Mouse (Mus musculus): ENCODE data around the gene Yipf3. TPM values are rescaled to one million over a fixed set of nuclear protein-coding genes. Genes with fewer than 3 reads are reported as not detected.

Gene Yipf3
- polyA plus RNA-seq, 1 experiment: 8.0 TPM

DNA sequence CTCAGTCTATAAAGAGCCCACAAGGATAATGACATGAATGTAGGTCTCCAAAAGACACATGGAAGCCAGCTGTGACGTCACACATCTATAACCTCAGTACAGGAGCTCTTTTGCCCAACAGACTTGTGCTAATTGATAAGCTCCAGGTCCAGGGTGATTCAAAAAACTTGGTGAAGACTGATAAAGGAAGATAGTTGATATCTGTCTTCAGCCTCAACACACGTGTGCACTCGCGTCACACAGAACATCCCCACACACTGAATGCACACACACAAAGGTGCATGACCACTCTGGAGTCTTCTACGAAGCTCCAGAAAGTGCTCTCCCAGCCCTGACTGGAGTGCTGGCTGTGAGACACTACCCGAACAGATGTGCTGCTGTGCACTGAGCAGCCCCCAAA, 10.8 kb upstream of the Yipf3 start:
- H3K4me1 ChIP-seq (ENCODE audit: control insufficient read depth): peaks cover 23% of the 10 kb centered on the region
- H3K9me3 ChIP-seq (ENCODE audit: control insufficient read depth, low read length): no peaks in the 10 kb centered on the region
- no peak overlapping the region for H3K4me3 ChIP-seq (replicated peaks)
- peaks cover 93% of the 10 kb centered on the region for H3K36me3 ChIP-seq (ENCODE audit: control insufficient read depth)
- H3K27me3 ChIP-seq (ENCODE audit: control insufficient read depth): no peaks in the 10 kb centered on the region
- TF ChIP-seq GATA1 (IDR thresholded peaks at IDR 0.05; ENCODE audit: low read length) (no peak), TAL1 (IDR thresholded peaks at IDR 0.05; ENCODE audit: low read length) (no peak)

DNA sequence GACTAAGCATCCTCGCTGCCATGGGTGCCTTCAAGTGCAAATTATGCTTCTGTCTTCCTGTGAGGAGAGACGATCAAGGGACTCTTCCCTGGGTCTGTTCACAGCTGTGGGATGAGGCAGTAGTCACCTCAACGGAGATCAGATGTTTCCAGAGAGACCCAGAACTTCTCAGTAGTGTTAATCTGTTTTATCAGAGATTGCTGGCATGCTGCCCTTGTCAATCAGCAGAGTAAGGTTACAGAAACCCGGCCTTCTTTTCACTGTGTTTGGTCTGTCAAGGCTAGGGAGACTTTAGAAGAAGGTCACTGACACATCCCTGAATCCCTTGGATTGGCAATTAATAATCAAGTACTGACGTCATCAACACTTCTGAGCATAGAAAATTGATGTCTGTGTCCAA, 10.4 kb upstream of the Yipf3 start:
- no peak for TF ChIP-seq GATA1 (IDR thresholded peaks at IDR 0.05; ENCODE audit: low read length)
- no peak for TF ChIP-seq TAL1 (IDR thresholded peaks at IDR 0.05; ENCODE audit: low read length)
- H3K36me3 ChIP-seq (ENCODE audit: control insufficient read depth): peaks cover 93% of the 10 kb centered on the region
- peaks cover 23% of the 10 kb centered on the region for H3K4me1 ChIP-seq (ENCODE audit: control insufficient read depth)
- H3K9me3 ChIP-seq (ENCODE audit: control insufficient read depth, low read length): no peaks in the 10 kb centered on the region
- H3K4me3 ChIP-seq (replicated peaks): no peak overlapping the region
- no peaks in the 10 kb centered on the region for H3K27me3 ChIP-seq (ENCODE audit: control insufficient read depth)

DNA sequence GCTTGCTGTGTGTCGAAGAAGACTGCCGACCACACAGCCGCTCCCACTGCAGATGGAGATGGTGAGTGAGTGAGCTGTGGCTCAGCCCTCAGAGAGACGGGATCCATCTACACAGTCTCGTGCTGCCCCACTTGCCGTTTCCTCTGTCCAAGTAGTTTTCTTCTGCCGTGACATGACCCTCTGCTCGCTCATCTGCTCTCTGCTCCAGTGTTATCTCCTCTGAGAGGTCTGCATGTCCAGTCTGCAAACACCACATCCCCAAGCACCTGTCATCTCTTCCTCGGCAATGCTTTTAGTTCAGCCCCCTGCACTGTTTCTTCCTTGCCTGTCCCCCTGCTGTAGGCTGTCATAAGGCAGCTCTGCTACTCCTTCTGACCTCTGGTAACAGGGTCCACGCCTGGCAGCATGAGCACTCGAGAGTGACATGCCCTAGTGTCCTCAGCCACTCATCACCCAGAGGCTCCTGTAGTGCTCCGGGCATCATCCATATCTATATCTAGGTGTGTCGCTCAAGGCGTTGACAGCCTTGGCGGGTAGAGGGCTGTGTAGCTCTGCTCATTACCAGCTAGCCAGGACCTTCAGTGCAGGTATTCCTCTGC, 8.3 kb upstream of the Yipf3 start:
- H3K4me1 ChIP-seq (ENCODE audit: control insufficient read depth): peaks cover 23% of the 10 kb centered on the region
- no peak for TF ChIP-seq GATA1 (IDR thresholded peaks at IDR 0.05; ENCODE audit: low read length)
- TF ChIP-seq TAL1 (IDR thresholded peaks at IDR 0.05; ENCODE audit: low read length): no peak
- H3K36me3 ChIP-seq (ENCODE audit: control insufficient read depth): peaks cover 95% of the 10 kb centered on the region

DNA sequence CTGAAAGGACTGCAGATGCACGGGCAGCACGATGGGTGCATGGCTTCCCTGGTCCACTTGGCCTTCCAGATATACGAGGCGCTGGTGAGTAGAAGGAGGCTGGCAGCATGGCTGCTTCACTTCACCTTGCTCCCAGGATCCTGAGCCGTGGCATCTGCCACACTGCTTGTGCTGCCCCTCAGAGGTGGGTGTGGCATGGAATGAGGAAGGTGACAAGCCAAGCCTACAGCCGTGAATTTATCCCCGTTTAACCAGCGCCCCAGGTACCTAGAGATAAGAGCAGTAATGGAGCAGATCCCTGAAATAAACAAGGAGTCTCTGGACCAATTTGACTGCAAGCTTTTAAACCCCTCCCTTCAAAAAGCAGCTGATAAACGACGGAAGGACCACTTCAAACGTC, 6.4 kb upstream of the Yipf3 start:
- TF ChIP-seq TAL1 (IDR thresholded peaks at IDR 0.05; ENCODE audit: low read length): no peak
- TF ChIP-seq GATA1 (IDR thresholded peaks at IDR 0.05; ENCODE audit: low read length): no peak
- H3K4me3 ChIP-seq (replicated peaks): no peak overlapping the region
- H3K27me3 ChIP-seq (ENCODE audit: control insufficient read depth): no peaks in the 10 kb centered on the region
- peaks cover 96% of the 10 kb centered on the region for H3K36me3 ChIP-seq (ENCODE audit: control insufficient read depth)
- peaks cover 24% of the 10 kb centered on the region for H3K4me1 ChIP-seq (ENCODE audit: control insufficient read depth)
- H3K9me3 ChIP-seq (ENCODE audit: control insufficient read depth, low read length): no peaks in the 10 kb centered on the region

More for the DNA sequence above, 8.3 kb upstream of the Yipf3 start:
- Histone ChIP-seq H3K27me3 (ENCODE audit: control insufficient read depth) (no peaks in the 10 kb centered on the region), H3K9me3 (ENCODE audit: control insufficient read depth, low read length) (no peaks in the 10 kb centered on the region), H3K4me3 (replicated peaks) (no peak overlapping the region)

DNA sequence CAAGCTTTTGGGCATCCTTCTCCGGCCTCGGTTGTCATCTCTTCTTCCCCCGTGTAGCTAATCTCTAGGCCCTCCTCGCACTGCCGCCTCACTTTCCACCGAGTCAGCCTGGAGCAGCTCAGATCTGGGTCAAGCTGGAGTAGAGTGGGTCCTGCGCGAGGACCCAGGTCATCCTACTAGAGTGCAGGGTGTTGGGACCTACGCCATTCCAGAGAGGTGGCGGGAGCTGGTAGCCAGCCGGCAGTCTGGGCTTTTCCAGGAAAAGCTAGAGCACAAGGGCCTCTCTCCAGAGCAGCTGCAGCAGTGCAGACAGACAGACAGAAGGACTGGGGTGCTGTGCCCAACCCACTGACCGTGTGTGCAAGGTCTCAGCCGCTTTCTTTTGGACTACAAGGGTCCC, 5.6 kb upstream of the Yipf3 start:
- Histone ChIP-seq H3K4me3 (replicated peaks) (no peak overlapping the region), H3K36me3 (ENCODE audit: control insufficient read depth) (peaks cover 93% of the 10 kb centered on the region), H3K27me3 (ENCODE audit: control insufficient read depth) (no peaks in the 10 kb centered on the region), H3K9me3 (ENCODE audit: control insufficient read depth, low read length) (no peaks in the 10 kb centered on the region), H3K4me1 (ENCODE audit: control insufficient read depth) (peaks cover 24% of the 10 kb centered on the region)
- TF ChIP-seq TAL1 (IDR thresholded peaks at IDR 0.05; ENCODE audit: low read length) (no peak), GATA1 (IDR thresholded peaks at IDR 0.05; ENCODE audit: low read length) (no peak)

DNA sequence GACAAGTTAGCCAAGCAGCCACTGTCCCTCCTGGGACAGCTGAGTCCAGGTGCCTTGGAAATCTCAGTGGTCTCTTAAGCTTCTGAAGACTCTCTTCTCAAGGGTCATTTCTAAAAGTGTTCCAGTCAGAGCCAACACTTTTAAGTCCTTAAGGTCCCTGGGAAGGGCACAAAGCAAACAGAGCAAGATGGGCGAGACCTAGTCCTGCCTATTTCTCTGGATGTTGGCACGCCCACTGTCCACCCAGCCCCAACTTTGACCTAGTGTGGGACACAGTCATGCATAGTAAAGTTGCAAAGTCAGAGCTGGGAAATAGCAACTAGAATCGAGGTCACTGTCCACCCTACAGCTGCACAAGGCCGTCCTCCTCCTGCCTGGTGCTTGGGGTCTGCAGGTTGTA, 4.9 kb upstream of the Yipf3 start:
- Histone ChIP-seq H3K36me3 (ENCODE audit: control insufficient read depth) (peaks cover 87% of the 10 kb centered on the region), H3K4me1 (ENCODE audit: control insufficient read depth) (peaks cover 23% of the 10 kb centered on the region), H3K4me3 (replicated peaks) (no peak overlapping the region), H3K27me3 (ENCODE audit: control insufficient read depth) (no peaks in the 10 kb centered on the region), H3K9me3 (ENCODE audit: control insufficient read depth, low read length) (no peaks in the 10 kb centered on the region)
- TF ChIP-seq GATA1 (IDR thresholded peaks at IDR 0.05; ENCODE audit: low read length) (no peak), TAL1 (IDR thresholded peaks at IDR 0.05; ENCODE audit: low read length) (no peak)

DNA sequence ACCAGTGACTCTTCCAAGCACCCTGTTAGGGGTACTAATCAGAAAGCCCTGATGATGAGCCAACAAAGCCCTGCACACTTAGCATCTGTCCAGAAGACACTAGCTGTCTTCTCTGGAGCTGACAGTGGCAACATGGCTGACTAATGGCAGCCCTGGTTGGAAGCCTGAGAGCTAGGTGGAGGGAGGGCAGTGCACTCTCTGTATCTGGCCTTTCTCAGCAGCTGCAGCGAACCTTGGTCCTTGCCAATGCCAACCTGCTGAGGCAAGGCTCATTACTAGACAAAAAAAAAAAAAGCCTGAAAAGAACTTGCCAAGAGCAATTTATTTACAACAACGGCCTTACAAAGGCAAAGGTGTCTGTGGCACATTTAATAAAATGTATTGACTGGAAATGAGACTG, 4.3 kb upstream of the Yipf3 start:
- TF ChIP-seq GATA1 (IDR thresholded peaks at IDR 0.05; ENCODE audit: low read length) (no peak), TAL1 (IDR thresholded peaks at IDR 0.05; ENCODE audit: low read length) (no peak)
- Histone ChIP-seq H3K4me3 (replicated peaks) (no peak overlapping the region), H3K4me1 (ENCODE audit: control insufficient read depth) (peaks cover 25% of the 10 kb centered on the region), H3K9me3 (ENCODE audit: control insufficient read depth, low read length) (no peaks in the 10 kb centered on the region), H3K36me3 (ENCODE audit: control insufficient read depth) (peaks cover 81% of the 10 kb centered on the region), H3K27me3 (ENCODE audit: control insufficient read depth) (no peaks in the 10 kb centered on the region)

DNA sequence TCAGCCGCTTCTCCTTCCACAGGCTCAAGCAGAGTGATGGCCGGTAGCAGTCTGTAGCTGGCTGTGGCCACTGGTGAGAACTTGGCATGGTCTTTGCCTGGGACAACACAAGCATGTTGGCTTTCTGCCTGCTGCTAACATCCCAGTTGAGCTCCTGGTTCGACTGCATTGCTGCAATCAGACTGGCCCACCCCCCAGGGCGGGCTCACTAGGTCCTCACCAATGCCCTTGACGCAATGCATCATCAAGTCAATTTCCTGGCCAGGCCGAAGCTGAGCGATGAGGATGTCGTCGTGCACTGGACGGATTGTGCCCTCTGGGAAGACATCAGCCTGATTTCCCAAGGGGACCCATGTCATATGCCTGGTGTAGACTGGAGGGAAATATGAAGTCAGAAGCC, 3.3 kb upstream of the Yipf3 start:
- Histone ChIP-seq H3K36me3 (ENCODE audit: control insufficient read depth) (peaks cover 81% of the 10 kb centered on the region), H3K4me3 (replicated peaks) (no peak overlapping the region), H3K9me3 (ENCODE audit: control insufficient read depth, low read length) (no peaks in the 10 kb centered on the region), H3K27me3 (ENCODE audit: control insufficient read depth) (no peaks in the 10 kb centered on the region), H3K4me1 (ENCODE audit: control insufficient read depth) (peaks cover 34% of the 10 kb centered on the region)
- no peak for TF ChIP-seq TAL1 (IDR thresholded peaks at IDR 0.05; ENCODE audit: low read length)
- no peak for TF ChIP-seq GATA1 (IDR thresholded peaks at IDR 0.05; ENCODE audit: low read length)

DNA sequence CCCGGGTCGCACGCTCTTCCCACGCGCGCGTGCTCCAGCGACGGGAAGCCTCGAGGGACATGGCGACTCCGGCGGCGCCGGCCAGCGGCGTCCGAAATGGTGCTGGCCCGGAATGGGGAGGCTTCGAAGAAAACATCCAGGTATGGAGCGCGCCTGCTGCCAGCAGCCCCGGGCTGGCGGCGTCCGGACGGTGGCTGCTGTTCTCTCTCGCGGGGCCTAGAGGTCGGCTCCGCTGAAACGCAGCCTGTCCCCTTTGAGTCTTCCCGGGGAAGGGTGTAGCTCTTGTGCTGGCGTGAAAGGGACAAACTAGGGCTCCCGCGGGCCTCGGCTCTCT, 276 bp downstream of the Yipf3 start:
- TF ChIP-seq GATA1 (IDR thresholded peaks at IDR 0.05; ENCODE audit: low read length) (no peak), TAL1 (IDR thresholded peaks at IDR 0.05; ENCODE audit: low read length) (no peak)
- H3K4me3 ChIP-seq (replicated peaks): peak overlapping the region; percentile 67
- H3K9me3 ChIP-seq (ENCODE audit: control insufficient read depth, low read length): no peaks in the 10 kb centered on the region
- peaks cover 46% of the 10 kb centered on the region for H3K4me1 ChIP-seq (ENCODE audit: control insufficient read depth)
- peaks cover 81% of the 10 kb centered on the region for H3K36me3 ChIP-seq (ENCODE audit: control insufficient read depth)
- H3K27me3 ChIP-seq (ENCODE audit: control insufficient read depth): peaks cover 4% of the 10 kb centered on the region

DNA sequence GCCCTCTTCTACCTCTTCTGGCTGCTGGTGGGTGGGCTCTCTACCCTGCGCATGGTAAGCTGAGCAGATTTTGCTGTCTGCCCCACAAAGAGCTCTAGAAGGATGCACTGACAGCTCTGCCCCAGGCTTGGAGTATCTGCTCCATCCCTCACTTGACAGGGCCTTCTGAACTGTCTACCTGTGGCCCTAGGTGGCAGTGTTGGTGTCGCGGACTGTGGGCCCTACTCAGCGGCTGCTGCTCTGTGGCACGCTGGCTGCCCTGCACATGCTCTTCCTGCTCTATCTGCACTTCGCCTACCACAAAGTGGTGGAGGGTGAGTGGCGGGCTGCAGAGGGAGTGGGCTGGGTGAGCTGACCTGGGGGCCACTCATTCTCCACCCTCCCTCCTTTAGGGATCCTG, 3.3 kb downstream of the Yipf3 start:
- peaks cover 53% of the 10 kb centered on the region for H3K4me1 ChIP-seq (ENCODE audit: control insufficient read depth)
- peaks cover 50% of the 10 kb centered on the region for H3K36me3 ChIP-seq (ENCODE audit: control insufficient read depth)
- H3K27me3 ChIP-seq (ENCODE audit: control insufficient read depth): peaks cover 34% of the 10 kb centered on the region
- H3K4me3 ChIP-seq (replicated peaks): no peak overlapping the region
- no peaks in the 10 kb centered on the region; the same call in 1 of the 2 replicates for H3K9me3 ChIP-seq (ENCODE audit: control insufficient read depth, low read length)
- TF ChIP-seq TAL1 (IDR thresholded peaks at IDR 0.05; ENCODE audit: low read length) (no peak), GATA1 (IDR thresholded peaks at IDR 0.05; ENCODE audit: low read length) (no peak)
